Mouse (Mus musculus): ENCODE data around the gene Ldlrad1. TPM values are rescaled to one million over a fixed set of nuclear protein-coding genes. Genes with fewer than 3 reads are reported as not detected.

Ldlrad1 gene
- not detected in 2 replicates for polyA plus RNA-seq (2014; fragmentation: Nextera tagmentation; extraction: Ambion mirVana)

DNA sequence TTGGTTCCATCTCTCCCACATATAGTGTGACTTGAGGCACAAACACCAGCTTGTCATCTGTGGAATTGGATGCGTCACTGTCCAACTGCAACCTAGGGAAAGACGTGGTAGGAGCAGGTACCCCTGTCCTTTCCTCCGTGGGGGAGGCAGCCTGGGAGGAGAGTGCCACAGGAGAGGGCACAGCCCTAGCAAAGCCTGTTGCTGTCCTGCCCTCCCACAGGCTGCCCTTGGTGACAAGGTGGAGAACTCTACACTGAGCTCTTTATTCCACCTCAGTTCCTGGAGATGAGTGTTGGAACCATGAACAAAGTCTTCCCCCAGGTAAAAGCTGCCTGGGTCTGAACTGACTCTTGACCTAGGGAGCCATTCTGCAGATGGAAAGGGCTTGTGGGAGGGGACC, at the start of gene Ldlrad1:
Gene Ldlrad1 (plus strand): TSS at position 301 of the 400 bp plus-strand sequence.
- no peak within 1 kb of the TSS for H3K27ac ChIP-seq (ENCODE audit: low read depth, low read length)
- H3K36me3 ChIP-seq (ENCODE audit: control insufficient read depth, insufficient read depth, low read length) = no peaks in the 10 kb centered on the region
- H3K4me3 ChIP-seq (ENCODE audit: low read depth, low read length) = no peak within 1 kb of the TSS
- H3K4me2 ChIP-seq (ENCODE audit: low read depth, low read length, severe bottlenecking) = no peak within 1 kb of the TSS
- no peaks in the 10 kb centered on the region for H3K9me3 ChIP-seq (ENCODE audit: control insufficient read depth, low read length)
- no peak within 1 kb of the TSS for H3K9ac ChIP-seq (ENCODE audit: low read length)
- H3K27me3 ChIP-seq (ENCODE audit: control insufficient read depth, insufficient read depth, low read length) = no peaks in the 10 kb centered on the region
- H3K4me1 ChIP-seq (replicated peaks; ENCODE audit: control insufficient read depth, insufficient read depth, low read length) = no peaks in the 10 kb centered on the region
- 89% methylated on average over 3 of the region's 3 CpGs for WGBS
- DNase-seq (ENCODE audit: low spot score) (no peak), ATAC-seq (replicated peaks; ENCODE audit: low FRiP score) (no peak)

DNA sequence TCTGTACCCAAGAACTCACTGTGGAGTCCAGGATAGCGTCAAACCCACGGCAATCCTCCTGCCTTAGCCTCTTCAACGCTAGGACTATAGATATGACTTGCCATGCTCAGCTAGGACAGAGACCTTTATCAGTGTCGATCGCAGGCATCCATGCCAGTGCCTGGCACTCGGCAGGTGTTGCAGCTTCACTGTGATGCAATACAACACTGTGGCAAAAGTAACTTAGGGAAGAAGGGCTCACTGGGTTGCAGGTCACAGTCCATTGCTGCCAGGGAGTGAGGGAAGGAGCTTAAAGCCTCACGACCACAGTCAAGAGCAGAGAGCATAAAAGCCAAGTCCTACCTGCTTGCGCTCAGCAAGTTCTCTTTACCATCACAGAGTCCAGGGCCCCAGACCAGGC, 48.8 kb upstream of the Ldlrad1 start:
- no peak overlapping the region for H3K4me3 ChIP-seq (ENCODE audit: low read depth, low read length)
- H3K9ac ChIP-seq (ENCODE audit: low read length) = no peak overlapping the region
- H3K27ac ChIP-seq (ENCODE audit: low read depth, low read length) = no peak overlapping the region
- H3K27me3 ChIP-seq (ENCODE audit: control insufficient read depth, insufficient read depth, low read length) = no peaks in the 10 kb centered on the region
- ATAC-seq (replicated peaks; ENCODE audit: low FRiP score) = no peak
- no peaks in the 10 kb centered on the region for H3K9me3 ChIP-seq (ENCODE audit: control insufficient read depth, low read length)
- 96% methylated on average over 8 of the region's 8 CpGs for WGBS
- H3K4me2 ChIP-seq (ENCODE audit: low read depth, low read length, severe bottlenecking) = no peak overlapping the region
- H3K36me3 ChIP-seq (ENCODE audit: control insufficient read depth, insufficient read depth, low read length) = peaks cover 3% of the 10 kb centered on the region; the same call in 1 of the 2 replicates
- DNase-seq (ENCODE audit: low spot score) = no peak
- H3K4me1 ChIP-seq (replicated peaks; ENCODE audit: control insufficient read depth, insufficient read depth, low read length) = no peaks in the 10 kb centered on the region

DNA sequence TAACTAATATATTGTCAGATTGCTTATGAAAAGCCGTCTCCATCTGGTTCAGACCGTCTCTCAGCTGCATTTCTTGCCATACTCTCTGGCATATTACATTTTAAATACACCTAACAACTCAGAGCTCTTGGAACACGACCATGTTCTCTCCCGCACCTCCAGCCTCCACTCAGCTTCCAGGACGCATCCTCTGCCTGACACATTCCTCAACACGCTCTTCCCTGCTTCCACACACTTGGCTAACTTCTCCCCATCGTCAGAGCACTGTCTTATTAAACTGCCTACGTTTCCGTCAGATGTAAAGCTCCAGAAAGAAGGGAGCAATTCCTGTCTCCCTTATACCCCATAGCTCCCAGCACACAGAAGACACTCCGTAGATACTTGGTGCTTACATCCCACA, 45.6 kb upstream of the Ldlrad1 start:
- H3K4me3 ChIP-seq (ENCODE audit: low read depth, low read length) = no peak overlapping the region
- DNase-seq (ENCODE audit: low spot score) (no peak), ATAC-seq (replicated peaks; ENCODE audit: low FRiP score) (no peak)
- no peaks in the 10 kb centered on the region for H3K4me1 ChIP-seq (replicated peaks; ENCODE audit: control insufficient read depth, insufficient read depth, low read length)
- no peak overlapping the region for H3K4me2 ChIP-seq (ENCODE audit: low read depth, low read length, severe bottlenecking)
- H3K36me3 ChIP-seq (ENCODE audit: control insufficient read depth, insufficient read depth, low read length) = peaks cover 3% of the 10 kb centered on the region; the same call in 1 of the 2 replicates
- no peaks in the 10 kb centered on the region for H3K27me3 ChIP-seq (ENCODE audit: control insufficient read depth, insufficient read depth, low read length)
- H3K9ac ChIP-seq (ENCODE audit: low read length) = no peak overlapping the region
- no peaks in the 10 kb centered on the region for H3K9me3 ChIP-seq (ENCODE audit: control insufficient read depth, low read length)
- WGBS = 90% methylated on average over 10 of the region's 10 CpGs
- H3K27ac ChIP-seq (ENCODE audit: low read depth, low read length) = no peak overlapping the region

DNA sequence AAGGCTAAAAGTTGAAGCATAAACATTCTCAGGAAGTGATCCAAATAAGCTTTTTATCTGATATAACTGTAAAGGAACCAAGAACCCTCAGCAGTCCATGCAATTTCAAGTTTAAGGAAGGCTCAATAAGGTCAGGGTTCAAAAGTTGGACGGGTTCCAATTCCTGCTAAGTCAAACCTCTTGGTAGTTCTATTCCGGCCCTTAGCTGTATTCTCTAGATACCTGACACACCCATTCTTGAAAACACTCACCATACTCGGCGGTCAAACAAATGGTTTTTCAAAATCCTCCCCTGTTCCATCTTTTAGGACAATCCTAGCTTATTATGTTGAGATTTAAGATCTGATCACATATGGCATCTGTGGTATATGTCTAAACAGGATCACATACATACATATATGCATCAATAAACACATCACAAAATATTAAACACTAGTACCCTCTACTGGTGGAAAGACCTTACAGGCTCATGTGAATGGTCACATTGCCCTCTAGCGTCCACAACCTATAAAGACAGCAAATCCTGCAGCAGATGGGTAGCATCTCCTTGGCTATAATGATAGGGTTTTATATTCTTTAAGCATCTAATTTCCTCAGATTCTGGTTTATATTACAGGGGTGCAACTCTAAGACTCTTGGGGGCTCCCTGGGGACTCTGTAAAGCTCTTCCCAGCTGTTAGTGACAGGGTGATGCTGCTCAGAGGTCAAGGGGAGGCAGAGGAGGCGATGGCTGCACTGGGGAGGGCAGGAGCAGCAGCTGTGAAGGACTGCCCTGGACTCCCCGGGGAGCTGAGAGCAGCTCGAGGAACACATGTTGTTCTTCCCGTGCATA, 45.0 kb upstream of the Ldlrad1 start:
- Histone ChIP-seq H3K4me3 (ENCODE audit: low read depth, low read length) (no peak overlapping the region), H3K27ac (ENCODE audit: low read depth, low read length) (no peak overlapping the region), H3K9me3 (ENCODE audit: control insufficient read depth, low read length) (no peaks in the 10 kb centered on the region), H3K4me1 (replicated peaks; ENCODE audit: control insufficient read depth, insufficient read depth, low read length) (no peaks in the 10 kb centered on the region), H3K27me3 (ENCODE audit: control insufficient read depth, insufficient read depth, low read length) (no peaks in the 10 kb centered on the region), H3K36me3 (ENCODE audit: control insufficient read depth, insufficient read depth, low read length) (peaks cover 3% of the 10 kb centered on the region; the same call in 1 of the 2 replicates), H3K4me2 (ENCODE audit: low read depth, low read length, severe bottlenecking) (no peak overlapping the region), H3K9ac (ENCODE audit: low read length) (no peak overlapping the region)
- WGBS = 56% methylated on average over 9 of the region's 9 CpGs
- DNase-seq (ENCODE audit: low spot score) (peak; percentile 77), ATAC-seq (replicated peaks; ENCODE audit: low FRiP score) (no peak)

DNA sequence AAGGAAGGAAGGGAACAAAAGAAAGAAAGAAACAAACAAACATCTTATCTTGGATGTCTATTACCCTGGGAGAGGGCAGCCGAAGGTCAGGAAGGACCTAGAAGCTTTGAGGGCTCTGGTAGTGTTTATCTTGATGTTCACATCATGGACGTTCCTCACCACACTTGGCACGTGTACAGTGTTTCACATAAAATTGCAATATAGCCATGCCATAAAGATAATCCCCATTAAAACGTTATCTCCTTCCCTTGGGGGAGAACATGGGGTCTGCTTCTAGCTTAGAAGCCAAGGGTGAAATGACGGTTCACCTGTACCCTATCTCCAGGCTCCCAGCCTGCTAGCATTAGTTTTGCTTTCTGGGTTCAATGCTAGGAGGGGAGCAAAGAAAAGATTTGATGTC, 42.3 kb upstream of the Ldlrad1 start:
- H3K36me3 ChIP-seq (ENCODE audit: control insufficient read depth, insufficient read depth, low read length) = peaks cover 3% of the 10 kb centered on the region; the same call in 1 of the 2 replicates
- H3K27me3 ChIP-seq (ENCODE audit: control insufficient read depth, insufficient read depth, low read length) = no peaks in the 10 kb centered on the region
- peak; percentile 10 for DNase-seq (ENCODE audit: low spot score)
- no peak overlapping the region for H3K27ac ChIP-seq (ENCODE audit: low read depth, low read length)
- 88% methylated on average over 5 of the region's 5 CpGs for WGBS
- H3K9ac ChIP-seq (ENCODE audit: low read length) = no peak overlapping the region
- H3K4me1 ChIP-seq (replicated peaks; ENCODE audit: control insufficient read depth, insufficient read depth, low read length) = no peaks in the 10 kb centered on the region
- no peak overlapping the region for H3K4me2 ChIP-seq (ENCODE audit: low read depth, low read length, severe bottlenecking)
- no peak for ATAC-seq (replicated peaks; ENCODE audit: low FRiP score)
- H3K9me3 ChIP-seq (ENCODE audit: control insufficient read depth, low read length) = no peaks in the 10 kb centered on the region
- H3K4me3 ChIP-seq (ENCODE audit: low read depth, low read length) = no peak overlapping the region

DNA sequence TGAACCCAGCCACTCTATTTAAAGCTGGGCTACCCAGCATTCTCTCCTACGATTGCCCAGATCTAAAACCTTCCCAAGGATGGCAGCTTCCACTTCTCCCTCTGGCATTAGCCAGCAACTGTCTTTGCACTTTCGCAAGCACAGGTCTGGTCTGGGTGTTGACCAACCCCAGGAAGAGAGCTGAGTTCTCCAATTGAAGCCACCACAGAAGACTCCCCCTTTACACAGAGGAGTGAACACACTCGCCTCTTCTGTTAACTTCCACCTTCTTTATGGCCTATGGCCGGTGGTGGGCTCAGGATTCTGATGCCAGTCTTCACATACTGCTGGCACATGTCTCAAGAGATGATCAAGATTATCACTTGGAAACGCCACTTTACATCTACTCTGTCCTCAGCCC, 41.2 kb upstream of the Ldlrad1 start:
- Histone ChIP-seq H3K4me3 (ENCODE audit: low read depth, low read length) (no peak overlapping the region), H3K27ac (ENCODE audit: low read depth, low read length) (no peak overlapping the region), H3K9ac (ENCODE audit: low read length) (no peak overlapping the region), H3K4me1 (replicated peaks; ENCODE audit: control insufficient read depth, insufficient read depth, low read length) (no peaks in the 10 kb centered on the region), H3K36me3 (ENCODE audit: control insufficient read depth, insufficient read depth, low read length) (peaks cover 3% of the 10 kb centered on the region; the same call in 1 of the 2 replicates), H3K9me3 (ENCODE audit: control insufficient read depth, low read length) (no peaks in the 10 kb centered on the region), H3K27me3 (ENCODE audit: control insufficient read depth, insufficient read depth, low read length) (no peaks in the 10 kb centered on the region), H3K4me2 (ENCODE audit: low read depth, low read length, severe bottlenecking) (no peak overlapping the region)
- DNase-seq (ENCODE audit: low spot score) (peak; percentile 27), ATAC-seq (replicated peaks; ENCODE audit: low FRiP score) (no peak)
- WGBS = 84% methylated on average over 5 of the region's 5 CpGs

DNA sequence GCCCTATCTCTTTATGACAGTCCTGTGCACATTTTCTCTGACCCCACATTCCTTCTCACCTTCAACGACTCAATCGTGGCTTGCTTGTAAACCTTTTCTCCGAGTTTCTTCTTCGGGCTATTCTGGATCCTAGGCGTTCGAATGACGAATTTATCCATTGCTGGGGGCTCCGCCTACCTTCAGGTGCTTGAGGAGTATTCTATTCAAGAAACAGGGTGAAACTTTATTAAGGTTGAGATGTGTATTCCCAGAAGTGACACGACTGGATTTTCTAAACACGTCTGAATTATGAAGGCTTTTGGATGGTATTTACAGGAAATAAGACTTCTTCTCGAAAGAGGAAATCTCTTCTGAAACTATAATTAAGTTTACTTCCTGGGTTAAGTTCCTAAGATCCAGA, 31.5 kb upstream of the Ldlrad1 start:
- H3K27ac ChIP-seq (ENCODE audit: low read depth, low read length) = peak overlapping the region; percentile 96
- WGBS = 53% methylated on average over 11 of the region's 11 CpGs

DNA sequence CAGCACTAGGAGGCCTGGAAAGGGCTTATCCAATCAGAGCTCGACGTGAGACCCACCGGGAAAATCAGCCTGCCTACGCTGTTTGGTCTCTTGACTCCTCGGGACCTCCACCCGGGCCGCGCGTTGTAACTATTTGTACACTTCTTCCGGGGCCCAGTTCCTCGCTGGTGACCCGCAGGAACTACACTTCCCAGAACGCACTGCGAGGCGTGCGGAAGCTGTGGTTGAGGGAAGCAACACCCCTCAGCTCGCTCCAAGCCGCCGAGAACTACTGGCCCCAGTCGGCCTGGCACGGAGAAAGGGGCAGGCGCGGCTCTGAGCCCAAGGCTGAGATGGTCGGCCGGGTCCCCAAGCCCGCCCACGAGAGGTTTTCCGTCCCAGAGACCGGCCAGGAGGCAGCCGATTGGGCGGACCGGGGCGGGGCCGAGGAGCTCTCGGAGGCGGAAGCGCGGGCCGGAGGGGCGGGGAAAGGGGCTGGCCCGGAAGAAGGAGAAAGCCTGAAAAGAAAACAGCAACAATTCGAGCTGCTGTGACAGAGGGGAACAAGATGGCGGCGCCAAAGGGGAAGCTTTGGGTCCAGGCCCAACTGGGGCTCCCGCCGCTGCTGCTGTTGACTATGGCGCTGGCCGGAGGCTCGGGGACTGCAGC, 30.7 kb upstream of the Ldlrad1 start, which contains the start of gene Tmem59:
Gene Tmem59 (plus strand): TSS at position 218 of the 648 bp plus-strand sequence.
- Histone ChIP-seq H3K9me3 (ENCODE audit: control insufficient read depth, low read length) (no peaks in the 10 kb centered on the region), H3K36me3 (ENCODE audit: control insufficient read depth, insufficient read depth, low read length) (peaks cover 4% of the 10 kb centered on the region; the same call in 1 of the 2 replicates), H3K27ac (ENCODE audit: low read depth, low read length) (peak within 1 kb of the TSS; percentile 96), H3K27me3 (ENCODE audit: control insufficient read depth, insufficient read depth, low read length) (no peaks in the 10 kb centered on the region), H3K4me1 (replicated peaks; ENCODE audit: control insufficient read depth, insufficient read depth, low read length) (no peaks in the 10 kb centered on the region; the same call in 1 of the 2 replicates), H3K9ac (ENCODE audit: low read length) (peak within 1 kb of the TSS; percentile 87), H3K4me2 (ENCODE audit: low read depth, low read length, severe bottlenecking) (peak within 1 kb of the TSS; percentile 55), H3K4me3 (ENCODE audit: low read depth, low read length) (peak within 1 kb of the TSS; percentile 97)
- under 1% methylated on average over 48 of the region's 49 CpGs for WGBS
- ATAC-seq (replicated peaks; ENCODE audit: low FRiP score) (peak; percentile 93), DNase-seq (ENCODE audit: low spot score) (peak; percentile 95)

More for the DNA sequence above, 31.5 kb upstream of the Ldlrad1 start:
- Histone ChIP-seq H3K9me3 (ENCODE audit: control insufficient read depth, low read length) (no peaks in the 10 kb centered on the region), H3K27me3 (ENCODE audit: control insufficient read depth, insufficient read depth, low read length) (no peaks in the 10 kb centered on the region), H3K4me2 (ENCODE audit: low read depth, low read length, severe bottlenecking) (peak overlapping the region; percentile 55), H3K4me1 (replicated peaks; ENCODE audit: control insufficient read depth, insufficient read depth, low read length) (no peaks in the 10 kb centered on the region; the same call in 1 of the 2 replicates), H3K9ac (ENCODE audit: low read length) (peak overlapping the region; percentile 87), H3K4me3 (ENCODE audit: low read depth, low read length) (peak overlapping the region; percentile 97), H3K36me3 (ENCODE audit: control insufficient read depth, insufficient read depth, low read length) (peaks cover 4% of the 10 kb centered on the region; the same call in 1 of the 2 replicates)
- DNase-seq (ENCODE audit: low spot score) = no peak
- ATAC-seq (replicated peaks; ENCODE audit: low FRiP score) = no peak

Measured in forebrain, embryonic 11.5 days (tissue).